Mouse (Mus musculus) heart, postnatal 10 days (tissue): ENCODE data around the gene Gm38655. TPM values are rescaled to one million over a fixed set of nuclear protein-coding genes. Genes with fewer than 3 reads are reported as not detected.
"Not testable (repeated sequence)": the region's sequence is repeated elsewhere in the genome, so short reads cannot be mapped to it uniquely, and the experiment has no call there.

Source experiments
- DNase-seq, 2 experiments: peaks; one replicate each; pipeline ENCODE4 v3.0.0; 2021
- intact Hi-C: fragments of 180-260 bp; cut with DNase I; formaldehyde crosslinking; loops from one replicate; pipeline ENCODE4 v1.15.1; 2025
- total RNA-seq, 2 experiments: library from RNA; stranded (reverse); gene quantifications; 2 replicates each; pipeline ENCODE4 v1.2.3; 2021

Gene Gm38655
- total RNA-seq, 2 experiments from 2014 or later: not detected

GRCm38 (mm10) chr17:25183232-25183631 is 8.0 kb upstream of the Gm38655 start:
- peak in 1 of 2 experiments; percentile 9 for DNase-seq
- intact Hi-C loops: loop anchor here (5.0 kb wide), 1 partner anchor 71 kb away; no protein-coding TSS in a partner anchor

GRCm38 (mm10) chr17:25172558-25172957 is 2.7 kb downstream of the Gm38655 start:
- intact Hi-C loops: no loop called here
- no peak for DNase-seq

GRCm38 (mm10) chr17:25169706-25170105 is 5.6 kb downstream of the Gm38655 start:
- no peak for DNase-seq
- intact Hi-C loops: no loop called here

- intact Hi-C loops: no loop called here
- DNase-seq: no peak
Measured at GRCm38 (mm10) chr17:25165970-25166671, 9.2 kb downstream of the Gm38655 start.

- intact Hi-C loops: no loop called here
- no peak for DNase-seq
Measured at GRCm38 (mm10) chr17:25164770-25165169, 10.5 kb downstream of the Gm38655 start.

- intact Hi-C loops: no loop called here
- no peak for DNase-seq
Measured at GRCm38 (mm10) chr17:25163387-25163786, 11.9 kb downstream of the Gm38655 start.

GRCm38 (mm10) chr17:25162161-25162560 is 13.1 kb downstream of the Gm38655 start, which contains the start of gene Ccdc154:
Ccdc154 (plus strand) TSS chr17:25162461.
- intact Hi-C loops: no loop called here
- DNase-seq: no peak

GRCm38 (mm10) chr17:25139960-25140359 is 35.3 kb downstream of the Gm38655 start:
- intact Hi-C loops: no loop called here
- peak in 1 of 2 experiments; percentile 25 for DNase-seq

- DNase-seq: no peak
Measured at GRCm38 (mm10) chr17:25138803-25139202, 36.5 kb downstream of the Gm38655 start.

GRCm38 (mm10) chr17:25135622-25136021 is 39.6 kb downstream of the Gm38655 start:
- intact Hi-C loops: no loop called here
- DNase-seq: no peak

More at GRCm38 (mm10) chr17:25138803-25139202, 36.5 kb downstream of the Gm38655 start:
- intact Hi-C loops: no loop called here

- intact Hi-C loops: loop anchor here (2.0 to 5.0 kb wide), 2 partner anchors 16 to 139 kb away; partner anchors contain the start of gene Ube2i
- DNase-seq: peak; percentile 95 to 98
Measured at GRCm38 (mm10) chr17:25133275-25133698, 42.0 kb downstream of the Gm38655 start, which contains the start of gene Clcn7. Clcn7 (plus strand) TSS chr17:25133391.

- no peak for DNase-seq
- intact Hi-C loops: loop anchor here (5.0 kb wide), 1 partner anchor 142 kb away; the partner anchor contains the start of gene Ube2i
Measured at GRCm38 (mm10) chr17:25130060-25130459, 45.2 kb downstream of the Gm38655 start.

- intact Hi-C loops: no loop called here
- no peak for DNase-seq
Measured at GRCm38 (mm10) chr17:25127681-25128080, 47.6 kb downstream of the Gm38655 start.

- peak; percentile 47 to 53 for DNase-seq
- intact Hi-C loops: no loop called here
Measured at GRCm38 (mm10) chr17:25127079-25127478, 48.2 kb downstream of the Gm38655 start.

GRCm38 (mm10) chr17:25125442-25126060 is 49.7 kb downstream of the Gm38655 start:
- intact Hi-C loops: not testable (repeated sequence)

GRCm38 (mm10) chr17:25123979-25124378 is 51.3 kb downstream of the Gm38655 start:
- intact Hi-C loops: no loop called here
- DNase-seq: peak in 1 of 2 experiments; percentile 31

More at GRCm38 (mm10) chr17:25125442-25126060, 49.7 kb downstream of the Gm38655 start:
- DNase-seq: not testable (repeated sequence)

Other genes with a start within 250 kb of the Gm38655 start
- 10 to 100 TPM; 64.0 to 66.9 TPM for gene Mapk8ip3, start 238.5 kb downstream of the Gm38655 start, total RNA-seq
- 10 to 100 TPM; 19.4 to 22.9 TPM for gene Jpt2, start 214.8 kb downstream of the Gm38655 start, total RNA-seq
- gene Cramp1l, start 159.7 kb downstream of the Gm38655 start, total RNA-seq: 10 to 100 TPM; 15.2 to 15.9 TPM
- 1 to 10 TPM; 7.3 to 7.8 TPM for gene Ift140, start 159.4 kb downstream of the Gm38655 start, total RNA-seq
- gene Tmem204, start 91.9 kb downstream of the Gm38655 start, total RNA-seq: 10 to 100 TPM; 42.1 to 42.2 TPM
- gene Telo2, start 59.5 kb downstream of the Gm38655 start, total RNA-seq: 10 to 100 TPM; 15.2 to 16.8 TPM
- 1 to 10 TPM; 1.9 to 4.6 TPM for gene Ptx4, start 54.7 kb downstream of the Gm38655 start, total RNA-seq
- gene Clcn7, start 42.1 kb downstream of the Gm38655 start, total RNA-seq: 10 to 100 TPM; 27.7 to 28.8 TPM
- under 1 TPM in 1 of 2 experiments, not detected in 1; 0.10 TPM for gene Ccdc154, start 13.0 kb downstream of the Gm38655 start, total RNA-seq
- gene BC003965, start 9.1 kb upstream of the Gm38655 start, total RNA-seq: 10 to 100 TPM; 18.4 to 18.8 TPM
- gene Unkl, start 12.9 kb upstream of the Gm38655 start, total RNA-seq: 10 to 100 TPM in 1 of 2 experiments, 1 to 10 TPM in 1; 10.0 to 10.1 TPM
- gene Gnptg, start 64.7 kb upstream of the Gm38655 start, total RNA-seq: 10 to 100 TPM; 11.3 to 13.9 TPM
- 10 to 100 TPM; 12.7 to 13.8 TPM for gene Tsr3, start 64.7 kb upstream of the Gm38655 start, total RNA-seq
- under 1 TPM; 0.27 to 0.34 TPM for gene Baiap3, start 80.9 kb upstream of the Gm38655 start, total RNA-seq
- 100 to 1,000 TPM; 166 to 173 TPM for gene Ube2i, start 99.2 kb upstream of the Gm38655 start, total RNA-seq
- 1 to 10 TPM; 1.3 to 2.1 TPM for gene Prss34, start 122.9 kb upstream of the Gm38655 start, total RNA-seq
- gene Prss28, start 133.2 kb upstream of the Gm38655 start, total RNA-seq: not detected
- gene Prss29, start 143.2 kb upstream of the Gm38655 start, total RNA-seq: not detected
- 1 to 10 TPM; 2.3 to 2.4 TPM for gene Tpsab1, start 170.1 kb upstream of the Gm38655 start, total RNA-seq
- 1 to 10 TPM; 6.0 to 6.7 TPM for gene Tpsb2, start 190.8 kb upstream of the Gm38655 start, total RNA-seq
- gene Tpsg1, start 193.8 kb upstream of the Gm38655 start, total RNA-seq: not detected